Mouse (Mus musculus): Measurements from ENCODE around the gene Smpd1. TPM values are rescaled to one million over a fixed set of nuclear protein-coding genes. Genes with fewer than 3 reads are reported as not detected.
A peak's percentile ranks its signal among the peaks of the same experiment; 100 is the strongest.

The Smpd1 gene
- polyA plus RNA-seq, 1 experiment from 2014 or later, result 52.4 TPM

DNA sequence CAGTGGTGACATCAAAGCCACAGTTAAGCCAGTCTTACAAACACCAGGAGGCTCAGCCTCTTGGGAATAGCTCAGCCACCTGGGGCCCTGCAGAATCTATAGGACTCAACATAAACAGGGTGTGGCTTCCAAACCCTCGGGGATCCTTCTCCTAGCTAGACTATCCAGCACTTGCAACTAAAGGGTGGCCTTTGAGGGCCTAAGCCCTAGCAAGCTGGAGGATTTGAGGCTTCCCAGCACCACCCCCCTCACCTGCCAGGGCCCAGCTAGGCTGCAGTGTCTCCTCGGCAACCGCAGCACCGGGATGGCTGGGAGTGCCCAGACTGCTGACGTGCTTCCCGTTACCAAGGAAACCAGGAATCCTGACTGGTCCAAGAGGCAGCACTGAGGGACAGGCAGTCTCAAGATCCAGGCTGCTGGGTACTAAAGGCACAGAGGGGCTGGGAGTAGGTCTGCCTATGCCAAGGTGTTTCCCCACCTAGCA lies 14.9 kb downstream of the Smpd1 start:
- Histone ChIP-seq H3K36me3 (peaks cover 60% of the 10 kb centered on the region), H3K27ac (peak overlapping the region; percentile 81), H3K9me3 (no peaks in the 10 kb centered on the region), H3K4me3 (peak overlapping the region; percentile 23), H3K27me3 (ENCODE audit: insufficient read depth, poor library complexity, severe bottlenecking) (no peaks in the 10 kb centered on the region), H3K4me1 (replicated peaks) (peaks cover 28% of the 10 kb centered on the region)
- peak; percentile 53 for DNase-seq (ENCODE audit: low spot score)
- WGBS, result 5% methylated on average over 6 of the region's 6 CpGs

DNA sequence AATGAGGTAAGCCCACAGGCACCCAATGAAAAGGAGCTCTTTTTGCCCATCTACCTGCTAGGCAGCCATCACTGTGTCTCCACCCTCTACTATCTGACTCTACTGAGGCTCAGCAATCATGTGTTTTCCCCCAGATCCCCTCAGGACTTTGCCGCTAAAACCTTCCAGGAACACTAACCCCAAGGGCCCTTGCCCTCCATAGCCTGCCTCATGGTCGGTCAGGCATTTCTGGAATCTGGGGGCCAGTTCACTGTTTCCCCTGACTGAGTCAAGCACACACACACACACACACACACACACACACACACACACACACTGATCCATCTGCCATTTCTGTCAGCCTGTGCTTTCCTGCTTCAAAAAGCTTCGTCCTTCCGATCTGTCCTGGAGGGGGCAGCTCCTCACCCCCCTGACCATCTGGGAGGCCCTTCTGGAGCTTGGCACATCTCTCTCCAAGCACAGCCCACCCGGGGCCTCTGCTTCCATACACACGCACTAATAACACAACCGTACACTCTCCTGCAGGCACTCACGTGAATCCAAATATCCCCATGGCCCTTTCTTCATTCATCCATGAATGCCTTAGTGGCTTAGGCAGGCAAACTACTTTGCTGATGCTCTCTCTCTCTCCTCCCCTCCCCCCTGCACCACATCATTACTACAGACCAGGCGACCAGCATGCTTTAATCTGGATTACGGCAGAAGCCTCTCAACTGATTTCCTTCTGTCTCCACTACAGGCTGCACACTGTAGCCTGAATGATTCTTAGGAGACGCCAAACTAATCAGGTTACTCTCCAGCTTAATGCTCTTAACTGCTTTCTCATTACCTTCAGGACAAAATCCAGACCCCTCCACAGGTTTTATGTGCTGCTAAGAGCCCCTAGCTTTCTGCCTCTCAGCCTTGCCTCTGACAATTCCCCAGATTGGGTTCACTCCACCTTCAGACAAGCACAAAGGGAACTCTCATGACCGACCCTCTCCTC lies 15.6 kb downstream of the Smpd1 start:
- peak overlapping the region; percentile 81 for H3K27ac ChIP-seq
- H3K9me3 ChIP-seq, result no peaks in the 10 kb centered on the region
- peaks cover 28% of the 10 kb centered on the region for H3K4me1 ChIP-seq (replicated peaks)
- H3K4me3 ChIP-seq, result peak overlapping the region; percentile 23
- 29% methylated on average over 12 of the region's 12 CpGs for WGBS
- H3K27me3 ChIP-seq (ENCODE audit: insufficient read depth, poor library complexity, severe bottlenecking), result no peaks in the 10 kb centered on the region
- H3K36me3 ChIP-seq, result peaks cover 60% of the 10 kb centered on the region
- DNase-seq (ENCODE audit: low spot score), result peak; percentile 15

DNA sequence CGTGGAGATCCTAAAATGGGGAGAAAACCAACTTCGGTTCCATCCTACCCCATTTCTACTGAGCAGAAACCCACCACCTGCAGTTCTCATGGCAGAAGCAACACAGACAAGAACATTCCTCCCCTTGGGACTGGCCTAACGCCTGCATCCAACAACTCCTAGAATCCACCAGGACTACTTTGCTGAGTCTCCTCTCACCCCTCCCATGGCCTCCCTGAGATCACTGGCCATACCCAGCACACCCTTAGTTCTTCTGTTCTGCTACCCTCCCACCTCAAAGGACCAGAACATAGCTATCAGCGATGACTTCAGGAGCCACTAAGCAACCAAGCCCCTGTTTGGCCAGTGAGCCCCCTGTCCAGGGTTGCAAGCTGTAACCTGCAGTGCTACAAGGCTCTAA lies 16.6 kb downstream of the Smpd1 start:
- Histone ChIP-seq H3K4me3 (no peak overlapping the region), H3K36me3 (peaks cover 52% of the 10 kb centered on the region), H3K4me1 (replicated peaks) (peaks cover 28% of the 10 kb centered on the region), H3K9me3 (no peaks in the 10 kb centered on the region), H3K27ac (peak overlapping the region; percentile 81; the same call in 1 of the 2 replicates), H3K27me3 (ENCODE audit: insufficient read depth, poor library complexity, severe bottlenecking) (no peaks in the 10 kb centered on the region)
- no peak for DNase-seq (ENCODE audit: low spot score)
- WGBS, result 80% methylated on average over 4 of the region's 4 CpGs

DNA sequence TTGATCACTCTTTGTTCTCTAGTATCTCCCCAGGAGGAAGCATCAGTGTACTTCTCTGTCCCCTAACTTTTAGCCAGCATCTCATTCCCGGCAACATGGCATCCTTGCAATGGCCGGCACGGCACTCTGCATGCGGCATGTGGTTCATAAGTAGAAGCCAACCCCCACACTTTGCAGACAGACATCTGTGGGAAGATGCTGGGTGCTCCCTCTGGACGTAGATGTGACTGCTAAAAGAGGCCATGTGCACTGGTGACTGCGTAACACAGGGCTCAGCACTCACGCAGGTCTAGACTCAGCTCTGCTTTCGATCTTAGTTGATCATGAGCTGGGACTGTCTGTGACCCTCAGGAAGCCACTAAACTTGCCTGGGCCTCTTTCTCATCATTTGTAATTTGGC lies 18.8 kb downstream of the Smpd1 start:
- H3K4me3 ChIP-seq, result no peak overlapping the region
- H3K27ac ChIP-seq, result no peak overlapping the region
- H3K36me3 ChIP-seq, result peaks cover 36% of the 10 kb centered on the region
- no peaks in the 10 kb centered on the region for H3K9me3 ChIP-seq
- DNase-seq (ENCODE audit: low spot score), result no peak
- WGBS, result 92% methylated on average over 8 of the region's 8 CpGs
- peaks cover 28% of the 10 kb centered on the region for H3K4me1 ChIP-seq (replicated peaks)
- no peaks in the 10 kb centered on the region for H3K27me3 ChIP-seq (ENCODE audit: insufficient read depth, poor library complexity, severe bottlenecking)

DNA sequence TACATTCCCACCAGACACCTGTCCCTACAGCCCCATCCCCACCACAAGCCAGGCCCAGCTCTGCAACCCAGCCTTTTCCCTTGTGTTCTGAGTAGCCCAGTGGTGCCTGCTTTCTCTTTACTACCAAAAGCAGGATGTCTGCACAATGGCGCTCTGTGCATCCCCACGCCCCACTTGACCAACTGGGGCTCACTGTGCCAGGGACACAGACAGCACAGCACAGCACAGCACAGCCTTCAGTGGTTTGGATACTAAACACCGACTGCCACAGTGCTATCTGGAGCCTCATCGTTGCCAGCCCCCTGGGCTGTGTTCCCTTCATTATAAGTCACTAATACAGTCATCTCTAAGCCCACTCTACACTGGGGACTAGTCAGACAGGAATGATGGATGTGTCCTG lies 20.4 kb downstream of the Smpd1 start:
- no peak for DNase-seq (ENCODE audit: low spot score)
- Histone ChIP-seq H3K4me3 (no peak overlapping the region), H3K27me3 (ENCODE audit: insufficient read depth, poor library complexity, severe bottlenecking) (no peaks in the 10 kb centered on the region), H3K4me1 (replicated peaks) (peaks cover 22% of the 10 kb centered on the region), H3K36me3 (peaks cover 36% of the 10 kb centered on the region), H3K27ac (no peak overlapping the region), H3K9me3 (no peaks in the 10 kb centered on the region)
- WGBS, result 86% methylated on average over 4 of the region's 4 CpGs

DNA sequence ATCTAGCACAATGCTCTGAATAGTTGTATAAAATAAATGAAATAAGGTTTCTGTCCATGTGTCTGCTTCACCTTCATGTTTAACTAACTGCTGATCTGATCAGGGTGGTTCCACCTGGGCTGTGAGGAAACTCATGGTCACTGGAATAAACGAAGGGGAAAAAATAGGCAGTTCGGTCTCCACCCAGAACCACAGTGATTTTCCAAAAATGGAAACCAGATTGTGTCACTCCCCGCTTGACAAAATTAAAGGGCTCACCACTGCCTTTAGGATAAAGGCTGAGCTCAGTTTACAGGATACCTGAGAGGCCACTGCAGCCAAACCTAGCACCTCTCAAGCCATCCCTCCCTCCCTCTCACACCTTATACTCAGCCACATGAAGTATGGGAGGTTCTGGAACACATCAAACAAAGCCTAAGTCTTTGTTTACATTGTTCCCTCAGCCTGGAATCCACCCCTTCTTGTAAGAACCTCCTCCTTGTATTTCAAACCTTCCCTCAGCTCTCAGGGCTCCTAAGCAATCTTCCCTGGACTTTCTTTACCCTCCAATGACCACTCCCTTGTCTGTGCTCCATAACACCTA lies 22.1 kb downstream of the Smpd1 start:
- no peak overlapping the region for H3K4me3 ChIP-seq
- H3K9me3 ChIP-seq, result no peaks in the 10 kb centered on the region
- peaks cover 33% of the 10 kb centered on the region for H3K36me3 ChIP-seq
- H3K27me3 ChIP-seq (ENCODE audit: insufficient read depth, poor library complexity, severe bottlenecking), result no peaks in the 10 kb centered on the region
- H3K4me1 ChIP-seq (replicated peaks), result peaks cover 19% of the 10 kb centered on the region
- WGBS, result 82% methylated on average over 3 of the region's 3 CpGs
- H3K27ac ChIP-seq, result no peak overlapping the region
- no peak for DNase-seq (ENCODE audit: low spot score)

DNA sequence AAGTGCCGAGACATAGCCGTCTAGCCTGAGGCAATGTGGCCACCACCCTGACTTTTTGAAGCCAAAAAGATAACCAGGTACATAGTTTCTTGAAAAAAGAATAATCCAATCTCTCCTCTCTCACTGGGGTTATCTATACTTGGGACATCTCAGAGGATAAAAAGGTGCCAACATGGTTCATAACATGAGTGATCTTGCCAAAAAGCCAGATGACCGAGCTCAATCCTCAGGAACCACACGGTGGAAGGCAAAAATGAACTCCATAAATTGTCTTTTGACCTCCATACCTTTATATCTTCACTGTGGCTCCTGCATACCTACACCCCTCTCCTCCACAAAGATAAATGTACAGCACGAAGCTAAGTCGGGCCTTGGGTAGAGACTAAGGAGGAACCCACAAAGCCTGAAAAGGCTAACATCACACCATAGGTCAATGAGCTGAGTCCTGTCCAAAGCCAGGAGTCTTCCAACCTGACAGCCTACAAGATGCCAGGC lies 23.3 kb downstream of the Smpd1 start:
- 95% methylated on average over 6 of the region's 6 CpGs for WGBS
- Histone ChIP-seq H3K4me1 (replicated peaks) (peaks cover 27% of the 10 kb centered on the region), H3K27me3 (ENCODE audit: insufficient read depth, poor library complexity, severe bottlenecking) (no peaks in the 10 kb centered on the region), H3K9me3 (no peaks in the 10 kb centered on the region), H3K27ac (no peak overlapping the region), H3K36me3 (peaks cover 31% of the 10 kb centered on the region), H3K4me3 (no peak overlapping the region)
- DNase-seq (ENCODE audit: low spot score), result no peak

DNA sequence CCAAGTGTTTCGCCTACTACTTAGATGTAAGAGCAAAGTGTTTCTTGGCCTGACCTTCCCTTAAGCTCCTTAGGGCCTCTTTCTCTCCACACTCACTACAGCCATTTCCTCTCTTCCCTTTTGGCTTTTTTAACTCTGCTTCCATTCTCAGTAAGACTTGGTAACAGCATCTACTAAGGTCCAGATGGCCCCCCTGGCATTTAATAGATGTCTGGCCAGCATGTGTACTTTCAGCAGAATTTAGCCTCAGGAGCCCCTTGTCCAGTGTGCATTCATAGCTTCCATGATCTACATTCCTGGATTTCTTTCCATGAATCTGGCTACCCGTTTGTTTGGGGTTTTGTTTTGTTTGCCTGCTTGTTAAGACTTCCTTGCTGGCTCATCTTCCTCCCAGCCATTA lies 24.3 kb downstream of the Smpd1 start:
- no peak overlapping the region for H3K27ac ChIP-seq
- H3K4me3 ChIP-seq, result no peak overlapping the region
- DNase-seq (ENCODE audit: low spot score), result no peak
- H3K9me3 ChIP-seq, result no peaks in the 10 kb centered on the region
- no peaks in the 10 kb centered on the region for H3K27me3 ChIP-seq (ENCODE audit: insufficient read depth, poor library complexity, severe bottlenecking)
- H3K4me1 ChIP-seq (replicated peaks), result peaks cover 27% of the 10 kb centered on the region
- H3K36me3 ChIP-seq, result peaks cover 21% of the 10 kb centered on the region
- 85% methylated on average over 2 of the region's 2 CpGs for WGBS

DNA sequence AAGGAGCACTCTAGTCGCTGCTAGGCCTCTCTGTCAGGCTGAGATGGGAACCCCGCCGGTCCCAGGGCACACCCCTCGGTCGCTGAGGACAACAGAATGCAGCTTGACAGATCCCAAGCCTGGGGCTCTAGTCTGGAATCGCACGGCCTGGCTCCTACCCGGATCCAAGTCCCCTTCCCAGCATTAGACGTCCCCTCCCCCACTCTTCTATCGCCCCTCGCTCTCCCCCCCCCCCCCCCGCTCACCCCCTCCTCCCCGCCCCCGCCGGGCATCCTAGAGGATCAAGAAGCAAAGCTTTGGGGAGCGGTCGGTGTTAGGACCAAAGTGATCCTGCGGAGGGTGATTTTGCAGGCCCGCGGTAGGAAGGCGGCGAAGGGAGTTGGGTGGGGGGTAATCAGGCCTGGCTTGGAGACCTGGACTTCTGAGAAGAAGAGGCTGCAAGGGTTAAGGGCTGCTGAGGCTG lies 26.5 kb downstream of the Smpd1 start:
- WGBS, result under 1% methylated on average over 21 of the region's 22 CpGs

DNA sequence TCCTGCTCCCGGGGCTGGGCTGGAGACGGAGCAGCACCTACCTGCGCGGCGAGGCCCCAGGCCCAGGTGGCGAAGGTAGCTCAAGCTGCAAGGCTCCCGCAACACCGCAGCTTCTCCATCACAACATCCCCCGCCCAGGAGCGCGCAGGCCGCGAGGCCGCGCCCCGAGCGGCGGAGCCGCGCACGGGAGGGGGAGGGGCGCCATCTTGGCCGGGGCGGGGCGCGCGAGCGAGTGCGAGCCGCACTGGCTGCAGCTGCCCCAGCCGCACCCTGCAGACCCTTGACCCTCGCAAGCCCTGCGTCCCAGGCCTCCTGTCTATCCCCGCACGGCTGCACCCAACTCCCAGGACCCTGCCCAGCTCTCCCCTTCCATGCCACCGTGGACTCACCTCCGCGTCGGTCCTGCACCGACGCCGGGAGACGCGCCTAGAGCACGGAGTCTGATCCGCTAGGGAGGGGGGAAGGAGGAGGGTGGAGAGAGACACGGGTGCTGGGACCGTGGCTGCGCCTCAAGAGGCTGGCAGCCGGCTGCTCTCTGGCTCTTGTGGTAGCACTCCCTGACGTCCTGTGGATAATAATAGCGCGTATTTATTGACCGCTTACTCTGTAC lies 27.0 kb downstream of the Smpd1 start, which contains the start of gene Apbb1:
Gene Apbb1, minus strand, starts transcription at position 560 of the 610 bp plus-strand sequence.
- peaks cover 27% of the 10 kb centered on the region for H3K4me1 ChIP-seq (replicated peaks)
- peak within 1 kb of the TSS; percentile 96 for H3K27ac ChIP-seq
- WGBS, result under 1% methylated on average over 54 of the region's 54 CpGs

More for the DNA sequence above, 26.5 kb downstream of the Smpd1 start:
- H3K9me3 ChIP-seq, result no peaks in the 10 kb centered on the region
- H3K27ac ChIP-seq, result peak overlapping the region; percentile 96
- no peaks in the 10 kb centered on the region for H3K27me3 ChIP-seq (ENCODE audit: insufficient read depth, poor library complexity, severe bottlenecking)
- peak overlapping the region; percentile 84 for H3K4me3 ChIP-seq
- H3K36me3 ChIP-seq, result 0 out of 2 replicates have a peak, but pooled peaks cover 6% of the 10 kb centered on the region
- peaks cover 27% of the 10 kb centered on the region for H3K4me1 ChIP-seq (replicated peaks)
- peak; percentile 69 for DNase-seq (ENCODE audit: low spot score)

DNA sequence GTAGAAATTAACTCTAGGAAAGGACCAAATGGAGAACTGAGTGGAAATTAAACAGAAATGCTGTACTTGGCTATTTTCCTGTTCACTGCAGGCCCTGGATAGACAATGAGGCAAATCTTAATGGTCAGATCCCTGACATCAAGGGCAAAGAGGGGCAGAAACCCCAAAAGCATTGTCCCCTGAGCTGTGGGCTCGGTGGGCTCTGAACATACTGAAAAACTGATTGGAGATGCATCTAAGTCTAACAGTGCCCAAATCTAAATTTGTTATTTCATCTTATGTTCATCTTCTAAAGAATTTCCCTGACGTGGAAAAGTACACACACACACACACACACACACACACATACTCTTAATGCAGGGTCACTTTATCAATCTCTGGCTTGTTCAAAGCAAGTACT lies 27.8 kb downstream of the Smpd1 start:
- H3K4me3 ChIP-seq, result peak overlapping the region; percentile 84
- peaks cover 27% of the 10 kb centered on the region for H3K4me1 ChIP-seq (replicated peaks)
- 0 out of 2 replicates have a peak, but pooled peaks cover 2% of the 10 kb centered on the region for H3K36me3 ChIP-seq
- no peaks in the 10 kb centered on the region for H3K9me3 ChIP-seq
- H3K27ac ChIP-seq, result peak overlapping the region; percentile 96
- WGBS, result 66% methylated on average over 2 of the region's 2 CpGs
- no peaks in the 10 kb centered on the region for H3K27me3 ChIP-seq (ENCODE audit: insufficient read depth, poor library complexity, severe bottlenecking)
- no peak for DNase-seq (ENCODE audit: low spot score)

More for the DNA sequence above, 27.0 kb downstream of the Smpd1 start, which contains the start of gene Apbb1:
- H3K4me3 ChIP-seq, result peak within 1 kb of the TSS; percentile 84
- no peaks in the 10 kb centered on the region for H3K9me3 ChIP-seq
- H3K27me3 ChIP-seq (ENCODE audit: insufficient read depth, poor library complexity, severe bottlenecking), result no peaks in the 10 kb centered on the region
- DNase-seq (ENCODE audit: low spot score), result peak; percentile 86
- H3K36me3 ChIP-seq, result 0 out of 2 replicates have a peak, but pooled peaks cover 6% of the 10 kb centered on the region

DNA sequence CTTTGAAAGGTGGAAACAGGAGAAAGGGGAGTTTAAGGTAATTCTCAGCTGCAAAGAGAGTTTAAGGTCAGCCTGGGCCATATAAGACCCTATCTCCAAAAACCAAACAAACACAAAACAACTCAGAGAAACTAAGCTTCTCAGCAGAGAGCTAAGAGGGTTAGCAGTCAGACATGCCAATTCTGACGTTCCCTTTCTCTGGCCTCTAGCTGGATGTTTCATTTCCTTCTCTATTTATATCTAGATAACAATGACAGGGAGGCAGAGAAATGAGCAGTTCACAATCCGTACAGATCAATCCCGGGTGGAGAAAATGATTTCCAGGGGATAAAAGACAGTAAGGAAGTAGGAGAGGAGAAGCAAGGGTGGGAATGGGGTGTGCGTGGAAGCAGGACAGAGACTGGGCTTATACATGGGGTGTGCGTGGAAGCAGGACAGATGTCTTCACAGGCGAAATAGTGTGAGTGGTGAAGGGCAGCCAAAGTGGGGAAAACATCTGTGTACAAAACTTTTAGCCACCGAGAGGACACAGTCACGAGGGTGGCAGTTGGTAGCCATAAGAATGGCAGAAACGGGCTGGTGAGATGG lies 34.3 kb downstream of the Smpd1 start:
- Histone ChIP-seq H3K4me3 (no peak overlapping the region), H3K27ac (no peak overlapping the region), H3K27me3 (ENCODE audit: insufficient read depth, poor library complexity, severe bottlenecking) (no peaks in the 10 kb centered on the region), H3K4me1 (replicated peaks) (no peaks in the 10 kb centered on the region), H3K36me3 (no peaks in the 10 kb centered on the region), H3K9me3 (no peaks in the 10 kb centered on the region)
- 76% methylated on average over 9 of the region's 9 CpGs for WGBS
- no peak for DNase-seq (ENCODE audit: low spot score)
